ENCODE assay signal across 21 mouse cellular contexts in the genomic region with DNA sequence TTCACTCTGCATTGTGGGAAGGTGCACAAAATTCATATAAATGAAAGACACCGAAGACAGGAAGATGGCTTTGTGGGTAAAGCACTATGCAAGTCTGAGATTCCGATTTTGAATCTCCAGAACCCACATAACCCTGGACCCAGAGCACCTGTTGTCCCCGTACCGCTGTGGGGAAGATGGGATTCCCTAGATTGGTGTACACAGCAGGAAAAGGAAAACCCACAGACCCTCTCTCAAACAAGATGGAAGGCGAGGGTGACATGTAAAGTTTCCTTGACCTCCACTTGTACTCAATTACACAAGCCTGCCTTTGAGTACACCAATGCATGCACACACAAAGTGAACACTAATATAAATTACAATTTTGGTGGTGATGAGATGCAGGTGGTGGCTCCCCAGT. TPM values are rescaled to one million over a fixed set of nuclear protein-coding genes. Genes with fewer than 3 reads are reported as not detected.
A peak's percentile ranks its signal among the peaks of the same experiment; 100 is the strongest.
DNase-seq lines count a peak whose midpoint lies in the region; ATAC-seq and TF ChIP-seq lines count a peak whose summit lies in the region.
"Had no signal": no experiment of that assay in that cellular context is flagged by ENCODE, and none has a peak within 500 bp of the region (broad histone marks: within the 10 kb centered on the region; RNA-seq: fewer than 3 reads in every experiment).

No protein-coding gene starts in this region.

- no peak overlapping the region for H3K4me2 ChIP-seq in kidney, embryonic 15.5 days
- H3K4me2 ChIP-seq: forebrain, embryonic 15.5 days; midbrain, embryonic 13.5 days; neural tube, embryonic 12.5 days had no signal

- no peaks in the 10 kb centered on the region for H3K36me3 ChIP-seq in kidney, embryonic 15.5 days
- no peaks in the 10 kb centered on the region for H3K36me3 ChIP-seq in thymus, adult 2 months (ENCODE audit: control insufficient read depth, insufficient read depth, low read length)
- H3K36me3 ChIP-seq: embryonic facial prominence, embryonic 10.5 days; forebrain, embryonic 15.5 days; liver, embryonic 13.5 days; midbrain, embryonic 13.5 days; neural tube, embryonic 12.5 days had no signal

- WGBS in kidney, embryonic 15.5 days, result 91% methylated on average over 5 of the region's 5 CpGs
- 45% methylated on average over 5 of the region's 5 CpGs for WGBS in thymus, adult 2 months

- no peak overlapping the region for H3K9ac ChIP-seq in kidney, embryonic 15.5 days
- H3K9ac ChIP-seq: forebrain, embryonic 15.5 days; hindbrain, embryonic 14.5 days; lung, embryonic 14.5 days; midbrain, embryonic 13.5 days; neural tube, embryonic 12.5 days had no signal

- H3K27me3 ChIP-seq in kidney, embryonic 15.5 days, result no peaks in the 10 kb centered on the region
- H3K27me3 ChIP-seq in thymus, adult 2 months (ENCODE audit: control insufficient read depth, insufficient read depth, low read length), result no peaks in the 10 kb centered on the region
- H3K27me3 ChIP-seq: forebrain, embryonic 15.5 days; liver, embryonic 13.5 days; midbrain, embryonic 13.5 days; neural tube, embryonic 12.5 days had no signal

- no peak for TF ChIP-seq CTCF in thymus, adult 2 months (IDR thresholded peaks at IDR 0.05; ENCODE audit: borderline replicate concordance, control insufficient read depth, extremely low read depth, insufficient read depth, low read length, poor library complexity)
- no peak for TF ChIP-seq CTCF in bone marrow macrophage, adult 2 months (IDR thresholded peaks at IDR 0.05; ENCODE audit: low read depth, low read length)

- H3K4me3 ChIP-seq in kidney, embryonic 15.5 days (replicated peaks), result no peak overlapping the region
- H3K4me3 ChIP-seq in thymus, adult 2 months (ENCODE audit: control insufficient read depth, insufficient read depth, low read length), result no peak overlapping the region
- no peak overlapping the region for H3K4me3 ChIP-seq in bone marrow macrophage, adult 2 months (ENCODE audit: insufficient read depth, low read length)
- H3K4me3 ChIP-seq: embryonic facial prominence, embryonic 10.5 days; forebrain, embryonic 15.5 days; midbrain, embryonic 13.5 days; neural tube, embryonic 12.5 days had no signal

- no peak for ATAC-seq in kidney, embryonic 15.5 days (replicated peaks; ENCODE audit: low FRiP score)
- ATAC-seq: forebrain, embryonic 15.5 days; midbrain, embryonic 13.5 days had no signal

- no peak for TF ChIP-seq POLR2A in thymus, adult 2 months (IDR thresholded peaks at IDR 0.05; ENCODE audit: control insufficient read depth, extremely low read depth, insufficient read depth, low read length, poor library complexity)
- TF ChIP-seq POLR2A in bone marrow macrophage, adult 2 months (IDR thresholded peaks at IDR 0.05; ENCODE audit: borderline replicate concordance, low read depth, low read length), result no peak

- peaks cover 28% of the 10 kb centered on the region for H3K4me1 ChIP-seq in kidney, embryonic 15.5 days
- H3K4me1 ChIP-seq in thymus, adult 2 months (replicated peaks; ENCODE audit: control insufficient read depth, insufficient read depth, low read length), result peaks cover 17% of the 10 kb centered on the region
- peaks cover 17% of the 10 kb centered on the region for H3K4me1 ChIP-seq in bone marrow macrophage, adult 2 months (ENCODE audit: control insufficient read depth, insufficient read depth, low read length)
- H3K4me1 ChIP-seq: forebrain, embryonic 15.5 days; midbrain, embryonic 13.5 days had no signal

- no peak for DNase-seq in kidney, adult 11 months
- no peak for DNase-seq in thymus, adult 2 months
- no peak for DNase-seq in thymus, postnatal 4 days
- peak; percentile 53 for DNase-seq in naive thymus-derived CD4-positive, alpha-beta T cell, adult 2 months (ENCODE audit: low read depth)
- DNase-seq in right cerebral cortex, postnatal 4 days, result no peak
- DNase-seq: adrenal gland, postnatal 25 days; cerebellum, adult 11-12 months; cerebellum, postnatal 10 days; gastrocnemius, postnatal 14 days; heart, postnatal 4 days; kidney, postnatal 14 days; layer of hippocampus, postnatal 36 days; liver, embryonic 13.5 days; lung, embryonic 14.5 days had no signal

- H3K27ac ChIP-seq in kidney, embryonic 15.5 days, result peak overlapping the region; percentile 91; the same call in 1 of the 2 replicates
- H3K27ac ChIP-seq in thymus, adult 2 months (ENCODE audit: control insufficient read depth, insufficient read depth, low read length), result peak overlapping the region; percentile 100
- H3K27ac ChIP-seq in bone marrow macrophage, adult 2 months (ENCODE audit: insufficient read depth, low read depth, low read length), result peak overlapping the region; percentile 92; the same call in 1 of the 2 replicates
- H3K27ac ChIP-seq: embryonic facial prominence, embryonic 10.5 days; forebrain, embryonic 15.5 days; hindbrain, embryonic 14.5 days; midbrain, embryonic 13.5 days; neural tube, embryonic 12.5 days had no signal

- H3K9me3 ChIP-seq in kidney, embryonic 15.5 days (replicated peaks), result no peaks in the 10 kb centered on the region
- H3K9me3 ChIP-seq: embryonic facial prominence, embryonic 10.5 days; forebrain, embryonic 15.5 days; liver, embryonic 13.5 days; midbrain, embryonic 13.5 days; neural tube, embryonic 12.5 days had no signal

RNA-seq across cellular contexts. Expression of gene Smchd1, which starts 9.6 kb away (rescaled TPM):
- polyA plus RNA-seq in kidney, embryonic 15.5 days (2015; fragmentation: Nextera tagmentation; extraction: Ambion mirVana), result 74.4 and 76.7 TPM in 2 replicates
- polyA plus RNA-seq in thymus, adult 2 months (2012; rRNA removed), result 23.3 and 25.0 TPM in 2 replicates
- 56.9 and 67.7 TPM in 2 replicates for polyA plus RNA-seq in bone marrow macrophage, adult 2 months (2012; ENCODE audit: insufficient read depth, insufficient read length, missing spikeins)

RNA-seq across cellular contexts. Expression of gene Gm4707, which starts 25.0 kb away (rescaled TPM):
- 3.7 and 5.5 TPM in 2 replicates for polyA plus RNA-seq in kidney, embryonic 15.5 days (2015; fragmentation: Nextera tagmentation; extraction: Ambion mirVana)
- 2.7 and 2.9 TPM in 2 replicates for polyA plus RNA-seq in thymus, adult 2 months (2012; rRNA removed)
- polyA plus RNA-seq in bone marrow macrophage, adult 2 months (2012; ENCODE audit: insufficient read depth, insufficient read length, missing spikeins), result 1.9 and 3.2 TPM in 2 replicates

RNA-seq across cellular contexts. Expression of gene Ndc80, which starts 41.9 kb away (rescaled TPM):
- 52.3 TPM in 2 replicates for polyA plus RNA-seq in kidney, embryonic 15.5 days (2015; fragmentation: Nextera tagmentation; extraction: Ambion mirVana)
- 3.0 and 3.7 TPM in 2 replicates for polyA plus RNA-seq in thymus, adult 2 months (2012; rRNA removed)
- 34.5 and 37.8 TPM in 2 replicates for polyA plus RNA-seq in bone marrow macrophage, adult 2 months (2012; ENCODE audit: insufficient read depth, insufficient read length, missing spikeins)
